Mouse (Mus musculus) hindbrain, postnatal 0 days (tissue): ENCODE measurements around the gene Sox4. TPM values are rescaled to one million over a fixed set of nuclear protein-coding genes. Genes with fewer than 3 reads are reported as not detected.

Experiments
- ATAC-seq: fragments of 200-750 bp; cut with Nextera tagmentation; 2 replicates; pipeline ENCODE4 v1.8.0; 2017; ENCODE audit warnings: mild to moderate bottlenecking, moderate TSS enrichment, moderate library complexity
- DNase-seq: peaks from one replicate; pipeline ENCODE4 v3.0.0-alpha.2; 2015; ENCODE audit warnings: low spot score
- H3K27ac ChIP-seq: fragments of 300-500 bp; sonication (generic); 2 replicates; pipeline ENCODE4 v1.5.1; 2014; ENCODE audit warnings: mild to moderate bottlenecking
- H3K27me3 ChIP-seq: fragments of 300-500 bp; sonication (generic); 2 replicates; pipeline ENCODE4 v1.6.1; 2014; ENCODE audit warnings: low read length, mixed read lengths; ENCODE audit not compliant: insufficient read depth
- H3K36me3 ChIP-seq: fragments of 300-500 bp; sonication (generic); 2 replicates; pipeline ENCODE4 v1.6.1; 2014; ENCODE audit warnings: low read length, mixed read lengths; ENCODE audit not compliant: insufficient read depth
- H3K4me1 ChIP-seq: fragments of 300-500 bp; sonication (generic); 2 replicates; pipeline ENCODE4 v1.6.1; 2014; ENCODE audit warnings: antibody characterized with exemption, low read length, mixed read lengths; ENCODE audit not compliant: insufficient read depth
- H3K4me2 ChIP-seq: fragments of 300-500 bp; sonication (generic); 2 replicates; pipeline ENCODE4 v1.6.1; 2014; ENCODE audit warnings: low read depth, mild to moderate bottlenecking, low read length, moderate library complexity, mixed read lengths
- H3K4me3 ChIP-seq: fragments of 300-500 bp; sonication (generic); 2 replicates; pipeline ENCODE4 v1.5.1; 2014; ENCODE audit warnings: low read length
- H3K9ac ChIP-seq: fragments of 300-500 bp; sonication (generic); replicated peaks from 2 replicates; pipeline ENCODE4 v1.6.1; 2014; ENCODE audit warnings: mild to moderate bottlenecking, low read length, moderate library complexity, mixed read lengths
- H3K9me3 ChIP-seq: fragments of 300-500 bp; sonication (generic); 2 replicates; pipeline ENCODE4 v1.6.1; 2016; ENCODE audit warnings: low read length, mixed read lengths
- CTCF ChIP-seq: IDR thresholded peaks from 2 replicates; pipeline ENCODE4 v1.5.1; 2016; ENCODE audit warnings: antibody characterized with exemption, control low read depth, low read depth
- WGBS: fragments of 180-500 bp; shearing (Covaris S2); extraction: QIAGEN DNeasy Blood & Tissue Kit; methylation state at CpG from one replicate; pipeline ENCODE4 v1.1.7; 2014; 5-methylcytosine and 5-hydroxymethylcytosine counted together
- polyA plus RNA-seq: library from polyadenylated mRNA; unstranded; fragments of >200 nt; fragmentation: Nextera tagmentation; extraction: Ambion mirVana; gene quantifications from 2 replicates; pipeline ENCODE4 v1.2.1, GENCODE M21; 2015
- total RNA-seq: library from RNA; depleted of rRNA; stranded (reverse); fragments of >200 nt; gene quantifications from 2 replicates; pipeline ENCODE4 v1.2.3, GENCODE M21; 2014; rRNA removed

The Sox4 gene
- 127 and 153 TPM in 2 replicates for total RNA-seq
- polyA plus RNA-seq: 97.5 and 100 TPM in 2 replicates

GRCm38 (mm10) chr13:28953581-28953991 lies at the start of gene Sox4:
Gene Sox4 (minus strand): TSS chr13:28953713.
- Histone ChIP-seq H3K4me2 (peak within 1 kb of the TSS; percentile 70), H3K9me3 (no peaks in the 10 kb centered on the region), H3K9ac (peak within 1 kb of the TSS; percentile 93), H3K27me3 (no peaks in the 10 kb centered on the region), H3K36me3 (no peaks in the 10 kb centered on the region), H3K4me1 (no peaks in the 10 kb centered on the region), H3K27ac (peak within 1 kb of the TSS; percentile 99), H3K4me3 (peak within 1 kb of the TSS; percentile 68)
- ATAC-seq (peak; percentile 93), DNase-seq (peak; percentile 99)
- no peak for TF ChIP-seq CTCF
- WGBS: 1% methylated on average over 19 of the region's 19 CpGs

- H3K9me3 ChIP-seq: no peaks in the 10 kb centered on the region
- 78% methylated on average over 7 of the region's 7 CpGs for WGBS
- no peak overlapping the region for H3K27ac ChIP-seq
- H3K4me1 ChIP-seq: 0 out of 2 replicates have a peak, but pooled peaks cover 3% of the 10 kb centered on the region
- TF ChIP-seq CTCF: no peak
- H3K27me3 ChIP-seq: no peaks in the 10 kb centered on the region
- no peaks in the 10 kb centered on the region for H3K36me3 ChIP-seq
- no peak overlapping the region for H3K4me3 ChIP-seq
- no peak overlapping the region for H3K4me2 ChIP-seq
- DNase-seq: no peak
- no peak for ATAC-seq
- H3K9ac ChIP-seq: no peak overlapping the region
Measured at GRCm38 (mm10) chr13:28991899-28992664, 38.6 kb upstream of the Sox4 start.

GRCm38 (mm10) chr13:28988751-28989703 lies 35.5 kb upstream of the Sox4 start:
- no peaks in the 10 kb centered on the region for H3K36me3 ChIP-seq
- no peak overlapping the region for H3K4me2 ChIP-seq
- H3K4me3 ChIP-seq: no peak overlapping the region
- H3K9ac ChIP-seq: no peak overlapping the region
- no peak overlapping the region for H3K27ac ChIP-seq
- 0 out of 2 replicates have a peak, but pooled peaks cover 3% of the 10 kb centered on the region for H3K4me1 ChIP-seq
- 50% methylated on average over 16 of the region's 16 CpGs for WGBS
- no peak for DNase-seq
- no peak for ATAC-seq
- no peak for TF ChIP-seq CTCF
- no peaks in the 10 kb centered on the region for H3K27me3 ChIP-seq
- H3K9me3 ChIP-seq: no peaks in the 10 kb centered on the region

GRCm38 (mm10) chr13:28980681-28981080 lies 27.2 kb upstream of the Sox4 start:
- Histone ChIP-seq H3K4me2 (no peak overlapping the region), H3K27me3 (no peaks in the 10 kb centered on the region), H3K27ac (no peak overlapping the region), H3K4me3 (no peak overlapping the region), H3K9me3 (no peaks in the 10 kb centered on the region), H3K9ac (no peak overlapping the region), H3K36me3 (no peaks in the 10 kb centered on the region), H3K4me1 (no peaks in the 10 kb centered on the region)
- DNase-seq: no peak
- 60% methylated on average over 4 of the region's 4 CpGs for WGBS
- no peak for TF ChIP-seq CTCF
- no peak for ATAC-seq

- Histone ChIP-seq H3K36me3 (no peaks in the 10 kb centered on the region), H3K9me3 (no peaks in the 10 kb centered on the region), H3K4me3 (no peak overlapping the region), H3K9ac (no peak overlapping the region), H3K27me3 (no peaks in the 10 kb centered on the region), H3K27ac (no peak overlapping the region), H3K4me1 (no peaks in the 10 kb centered on the region), H3K4me2 (no peak overlapping the region)
- ATAC-seq (no peak), DNase-seq (no peak)
- WGBS: 94% methylated on average over 4 of the region's 4 CpGs
- no peak for TF ChIP-seq CTCF
Measured at GRCm38 (mm10) chr13:28975011-28975410, 21.5 kb upstream of the Sox4 start.

- TF ChIP-seq CTCF: no peak
- DNase-seq: peak; percentile 8
- no peak overlapping the region for H3K9ac ChIP-seq
- H3K9me3 ChIP-seq: no peaks in the 10 kb centered on the region
- H3K27me3 ChIP-seq: no peaks in the 10 kb centered on the region
- H3K4me2 ChIP-seq: no peak overlapping the region
- no peak overlapping the region for H3K27ac ChIP-seq
- H3K4me1 ChIP-seq: no peaks in the 10 kb centered on the region
- H3K36me3 ChIP-seq: no peaks in the 10 kb centered on the region
- 54% methylated on average over 5 of the region's 5 CpGs for WGBS
- no peak overlapping the region for H3K4me3 ChIP-seq
- ATAC-seq: no peak
Measured at GRCm38 (mm10) chr13:28974597-28974996, 21.1 kb upstream of the Sox4 start.
